Mouse (Mus musculus) limb, embryonic 10.5 days (tissue): ENCODE measurements around the gene Gm21149. TPM values are rescaled to one million over a fixed set of nuclear protein-coding genes. Genes with fewer than 3 reads are reported as not detected.
"Not testable (repeated sequence)": the region's sequence is repeated elsewhere in the genome, so short reads cannot be mapped to it uniquely, and the experiment has no call there.

Experiments used
- DNase-seq: peaks from one replicate; pipeline ENCODE4 v3.0.0-alpha.2; 2017; ENCODE audit warnings: low spot score
- H3K27ac ChIP-seq: fragments of 300-500 bp; sonication (generic); 2 replicates; pipeline ENCODE4 v1.5.1; 2016; ENCODE audit warnings: mild to moderate bottlenecking
- H3K27me3 ChIP-seq: fragments of 300-500 bp; sonication (generic); 2 replicates; pipeline ENCODE4 v1.6.1; 2016; ENCODE audit warnings: low read depth, mild to moderate bottlenecking; ENCODE audit not compliant: poor library complexity, severe bottlenecking
- H3K36me3 ChIP-seq: fragments of 300-500 bp; sonication (generic); 2 replicates; pipeline ENCODE4 v1.6.1; 2016; ENCODE audit warnings: mild to moderate bottlenecking, moderate library complexity
- H3K4me1 ChIP-seq: fragments of 300-500 bp; sonication (generic); 2 replicates; pipeline ENCODE4 v1.6.1; 2016
- H3K4me3 ChIP-seq: fragments of 300-500 bp; sonication (generic); 2 replicates; pipeline ENCODE4 v1.5.1; 2016; ENCODE audit warnings: mild to moderate bottlenecking, moderate library complexity
- H3K9me3 ChIP-seq: fragments of 300-500 bp; sonication (generic); replicated peaks from 2 replicates; pipeline ENCODE4 v1.6.1; 2016; ENCODE audit warnings: mild to moderate bottlenecking
- WGBS: fragments of 180-500 bp; shearing (Covaris S2); methylation state at CpG from one replicate; pipeline ENCODE4 v1.1.7; 2016; 5-methylcytosine and 5-hydroxymethylcytosine counted together
- polyA plus RNA-seq: library from polyadenylated mRNA; unstranded; fragments of >200 nt; fragmentation: Nextera tagmentation; extraction: Ambion mirVana; gene quantifications from 2 replicates; pipeline ENCODE4 v1.2.1, GENCODE M21; 2016

The Gm21149 gene
- polyA plus RNA-seq = not detected in 2 replicates

- peaks cover 10% of the 10 kb centered on the region; the same call in 1 of the 2 replicates for H3K9me3 ChIP-seq
- not testable (repeated sequence) for H3K36me3 ChIP-seq, DNase-seq, H3K4me1 ChIP-seq, H3K27me3 ChIP-seq, H3K4me3 ChIP-seq, H3K27ac ChIP-seq
- 81% methylated on average over 1 of the region's 1 CpGs for WGBS
These were observed at the start of gene Gm21149 for GRCm38 (mm10) chr5:15476423-15476822. Gene Gm21149 (minus strand): TSS chr5:15476523.

GRCm38 (mm10) chr5:15522470-15522869 is 46.1 kb upstream of the Gm21149 start:
- H3K36me3 ChIP-seq, H3K4me3 ChIP-seq, H3K27me3 ChIP-seq, H3K4me1 ChIP-seq, DNase-seq, H3K27ac ChIP-seq: not testable (repeated sequence)
- peaks cover 13% of the 10 kb centered on the region for H3K9me3 ChIP-seq

- not testable (repeated sequence) for H3K27me3 ChIP-seq, H3K36me3 ChIP-seq, H3K4me1 ChIP-seq, H3K27ac ChIP-seq, H3K4me3 ChIP-seq, DNase-seq
- H3K9me3 ChIP-seq = peaks cover 12% of the 10 kb centered on the region; the same call in 1 of the 2 replicates
- 48% methylated on average over 2 of the region's 2 CpGs for WGBS
These were observed 45.7 kb upstream of the Gm21149 start for GRCm38 (mm10) chr5:15522028-15522427.

- H3K9me3 ChIP-seq, H3K36me3 ChIP-seq, H3K4me1 ChIP-seq, H3K27ac ChIP-seq, H3K4me3 ChIP-seq, H3K27me3 ChIP-seq, DNase-seq: not testable (repeated sequence)
- WGBS = 20% methylated on average over 5 of the region's 5 CpGs
These were observed 44.1 kb upstream of the Gm21149 start for GRCm38 (mm10) chr5:15520418-15520817.

- not testable (repeated sequence) for H3K27me3 ChIP-seq, DNase-seq, H3K9me3 ChIP-seq, H3K36me3 ChIP-seq, H3K4me3 ChIP-seq, H3K4me1 ChIP-seq, H3K27ac ChIP-seq
- WGBS = 82% methylated on average over 2 of the region's 2 CpGs
These were observed 40.8 kb upstream of the Gm21149 start for GRCm38 (mm10) chr5:15517150-15517549.

GRCm38 (mm10) chr5:15512236-15512635 is 35.9 kb upstream of the Gm21149 start:
- not testable (repeated sequence) for H3K36me3 ChIP-seq, DNase-seq, H3K4me1 ChIP-seq, H3K27ac ChIP-seq, H3K4me3 ChIP-seq, H3K27me3 ChIP-seq
- H3K9me3 ChIP-seq = peaks cover 19% of the 10 kb centered on the region
- WGBS = 69% methylated on average over 3 of the region's 3 CpGs

GRCm38 (mm10) chr5:15509911-15510310 is 33.6 kb upstream of the Gm21149 start:
- not testable (repeated sequence) for H3K36me3 ChIP-seq, H3K4me1 ChIP-seq, DNase-seq, H3K27ac ChIP-seq, H3K4me3 ChIP-seq, H3K27me3 ChIP-seq
- H3K9me3 ChIP-seq = peaks cover 22% of the 10 kb centered on the region
- 83% methylated on average over 1 of the region's 1 CpGs for WGBS

GRCm38 (mm10) chr5:15508460-15509451 is 32.4 kb upstream of the Gm21149 start:
- DNase-seq, H3K4me3 ChIP-seq, H3K27me3 ChIP-seq, H3K27ac ChIP-seq, H3K4me1 ChIP-seq, H3K36me3 ChIP-seq: not testable (repeated sequence)
- WGBS = 74% methylated on average over 6 of the region's 6 CpGs
- peaks cover 22% of the 10 kb centered on the region for H3K9me3 ChIP-seq

- peak; percentile 39 for DNase-seq
- peaks cover 23% of the 10 kb centered on the region for H3K9me3 ChIP-seq
- not testable (repeated sequence) for H3K27me3 ChIP-seq, H3K4me3 ChIP-seq, H3K36me3 ChIP-seq, H3K27ac ChIP-seq, H3K4me1 ChIP-seq
- 67% methylated on average over 6 of the region's 6 CpGs for WGBS
These were observed 31.6 kb upstream of the Gm21149 start for GRCm38 (mm10) chr5:15507757-15508459.

- DNase-seq = no peak
- Histone ChIP-seq H3K27me3 (no peaks in the 10 kb centered on the region), H3K9me3 (peaks cover 22% of the 10 kb centered on the region), H3K4me1 (no peaks in the 10 kb centered on the region), H3K4me3 (no peak overlapping the region), H3K36me3 (no peaks in the 10 kb centered on the region), H3K27ac (no peak overlapping the region)
- 82% methylated on average over 3 of the region's 3 CpGs for WGBS
These were observed 30.9 kb upstream of the Gm21149 start for GRCm38 (mm10) chr5:15507309-15507619.

- no peaks in the 10 kb centered on the region for H3K27me3 ChIP-seq
- H3K4me1 ChIP-seq = no peaks in the 10 kb centered on the region
- no peak overlapping the region for H3K27ac ChIP-seq
- peaks cover 20% of the 10 kb centered on the region; the same call in 1 of the 2 replicates for H3K9me3 ChIP-seq
- H3K36me3 ChIP-seq = no peaks in the 10 kb centered on the region
- H3K4me3 ChIP-seq = peak overlapping the region; percentile 16; the same call in 1 of the 2 replicates
- peak; percentile 64 for DNase-seq
- WGBS = 54% methylated on average over 16 of the region's 16 CpGs
These were observed 30.4 kb upstream of the Gm21149 start for GRCm38 (mm10) chr5:15506575-15507308.

GRCm38 (mm10) chr5:15498774-15499400 is 22.6 kb upstream of the Gm21149 start:
- not testable (repeated sequence) for DNase-seq, H3K4me3 ChIP-seq, H3K36me3 ChIP-seq, H3K4me1 ChIP-seq, H3K27ac ChIP-seq, H3K27me3 ChIP-seq
- peaks cover 14% of the 10 kb centered on the region; the same call in 1 of the 2 replicates for H3K9me3 ChIP-seq
- WGBS = 42% methylated on average over 5 of the region's 5 CpGs
